Mouse (Mus musculus): ENCODE measurements around the gene Shf.

- TF ChIP-seq CTCF (IDR thresholded peaks at IDR 0.05; ENCODE audit: borderline replicate concordance, extremely low read depth, insufficient read depth, insufficient read length) (no peak), POLR2A (IDR thresholded peaks at IDR 0.05; ENCODE audit: borderline replicate concordance, extremely low read depth, insufficient read depth, insufficient read length, poor library complexity, severe bottlenecking) (no peak)
Observed at GRCm38 (mm10) chr2:122367701-122368080, 1.3 kb downstream of the Shf start.
